30 mouse cellular contexts compared by ENCODE assay signal in the genomic region with DNA sequence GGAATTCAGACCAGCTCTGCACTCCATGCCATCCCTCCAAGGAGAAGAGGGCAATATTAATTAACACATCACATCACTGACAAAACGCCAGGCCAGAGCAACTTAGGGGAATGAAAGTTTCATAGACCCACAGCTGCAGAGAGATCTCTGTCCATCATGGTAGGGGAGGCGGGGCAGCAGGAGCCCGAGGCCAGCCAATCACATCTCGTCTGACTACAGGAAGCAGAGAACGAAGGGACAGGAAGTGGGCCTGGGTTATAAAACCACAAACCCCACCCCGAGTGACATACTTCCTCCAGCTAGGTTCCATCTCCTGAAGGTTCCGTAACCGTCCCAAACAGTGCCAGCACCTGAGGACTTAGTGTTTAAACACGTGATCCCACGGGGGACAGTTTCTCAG. TPM values are rescaled to one million over a fixed set of nuclear protein-coding genes. Genes with fewer than 3 reads are reported as not detected.
A peak's percentile ranks its signal among the peaks of the same experiment; 100 is the strongest.
DNase-seq lines count a peak whose midpoint lies in the region; ATAC-seq lines count a peak whose summit lies in the region.
"Had no signal": no experiment of that assay in that cellular context is flagged by ENCODE, and none has a peak within 500 bp of the region (broad histone marks: within the 10 kb centered on the region; RNA-seq: fewer than 3 reads in every experiment).

No protein-coding gene starts in this region.

- peaks cover 2% of the 10 kb centered on the region; the same call in 1 of the 2 replicates for H3K9me3 ChIP-seq in midbrain, embryonic 11.5 days (ENCODE audit: control insufficient read depth, low read length)
- no peaks in the 10 kb centered on the region for H3K9me3 ChIP-seq in midbrain, embryonic 14.5 days (ENCODE audit: control insufficient read depth, low read length)
- H3K9me3 ChIP-seq: embryonic facial prominence, embryonic 15.5 days; forebrain, embryonic 15.5 days; hindbrain, embryonic 15.5 days; intestine, embryonic 15.5 days; limb, embryonic 10.5 days; midbrain, embryonic 12.5 days had no signal

- H3K27ac ChIP-seq in midbrain, embryonic 11.5 days (ENCODE audit: low read depth, low read length), result no peak overlapping the region
- H3K27ac ChIP-seq in midbrain, embryonic 14.5 days (replicated peaks; ENCODE audit: low read depth, low read length), result no peak overlapping the region
- H3K27ac ChIP-seq in brown adipose tissue, adult 24 weeks (replicated peaks; ENCODE audit: low read depth, low read length), result peak overlapping the region; percentile 36; the same call in 1 of the 2 replicates
- H3K27ac ChIP-seq: embryonic facial prominence, embryonic 15.5 days; forebrain, embryonic 15.5 days; hindbrain, embryonic 15.5 days; limb, embryonic 10.5 days; macrophage; midbrain, embryonic 12.5 days had no signal

- ATAC-seq in midbrain, embryonic 11.5 days (ENCODE audit: low FRiP score), result no peak
- no peak for ATAC-seq in midbrain, embryonic 14.5 days (ENCODE audit: low FRiP score, low TSS enrichment)
- ATAC-seq in monocyte, adult 5-6 weeks (replicated peaks; ENCODE audit: insufficient number of reproducible peaks, low FRiP score, low TSS enrichment, poor library complexity, severe bottlenecking), result 0 out of 2 replicates have a peak, but pooled peaks have one; percentile 53
- ATAC-seq: activated CD4-positive, CD25-positive, alpha-beta regulatory T cell, adult 4 months; forebrain, embryonic 15.5 days; intestine, embryonic 15.5 days had no signal

- DNase-seq in heart, adult 11 months, result peak; percentile 85
- no peak for DNase-seq in heart, adult 9 months (ENCODE audit: low spot score in 2 of 2)
- DNase-seq in midbrain, embryonic 11.5 days (ENCODE audit: low spot score, missing footprints), result peak; percentile 17
- DNase-seq in midbrain, embryonic 14.5 days, result no peak
- DNase-seq in urinary bladder, postnatal 36 days (ENCODE audit: low spot score in 2 of 2), result no peak
- DNase-seq in right cerebral cortex, adult 18-20 months, result no peak
- DNase-seq: adrenal gland, postnatal 14 days; cerebellum, adult 8-10 months; gastrocnemius, postnatal 25 days; liver; lung, embryonic 14.5 days; right cerebral cortex, postnatal 14 days; thymus, adult 18-20 months had no signal

- no peaks in the 10 kb centered on the region for H3K36me3 ChIP-seq in midbrain, embryonic 11.5 days (ENCODE audit: control insufficient read depth, insufficient read depth, low read length)
- H3K36me3 ChIP-seq in midbrain, embryonic 14.5 days (ENCODE audit: control insufficient read depth, insufficient read depth, low read length), result no peaks in the 10 kb centered on the region
- H3K36me3 ChIP-seq: embryonic facial prominence, embryonic 15.5 days; forebrain, embryonic 15.5 days; hindbrain, embryonic 15.5 days; intestine, embryonic 15.5 days; limb, embryonic 10.5 days; midbrain, embryonic 12.5 days had no signal

- H3K27me3 ChIP-seq in midbrain, embryonic 11.5 days (ENCODE audit: control insufficient read depth, insufficient read depth, low read length), result no peaks in the 10 kb centered on the region
- H3K27me3 ChIP-seq in midbrain, embryonic 14.5 days (ENCODE audit: control insufficient read depth, insufficient read depth, low read length), result no peaks in the 10 kb centered on the region
- H3K27me3 ChIP-seq: embryonic facial prominence, embryonic 15.5 days; forebrain, embryonic 15.5 days; hindbrain, embryonic 15.5 days; intestine, embryonic 15.5 days; midbrain, embryonic 12.5 days had no signal

- 81% methylated on average over 10 of the region's 10 CpGs for WGBS in midbrain, embryonic 11.5 days
- WGBS in midbrain, embryonic 14.5 days, result 88% methylated on average over 10 of the region's 10 CpGs

- H3K9ac ChIP-seq in midbrain, embryonic 11.5 days (ENCODE audit: low read length), result no peak overlapping the region
- no peak overlapping the region for H3K9ac ChIP-seq in midbrain, embryonic 14.5 days (replicated peaks; ENCODE audit: low read length)
- H3K9ac ChIP-seq: embryonic facial prominence, embryonic 15.5 days; forebrain, embryonic 15.5 days; hindbrain, embryonic 15.5 days; intestine, embryonic 15.5 days; lung, embryonic 14.5 days; midbrain, embryonic 12.5 days had no signal

- no peak overlapping the region for H3K4me2 ChIP-seq in midbrain, embryonic 11.5 days
- H3K4me2 ChIP-seq in midbrain, embryonic 14.5 days (ENCODE audit: low read length), result no peak overlapping the region
- H3K4me2 ChIP-seq: embryonic facial prominence, embryonic 15.5 days; forebrain, embryonic 15.5 days; hindbrain, embryonic 15.5 days; intestine, embryonic 15.5 days; lung, embryonic 14.5 days; midbrain, embryonic 12.5 days had no signal

- no peak overlapping the region for H3K4me3 ChIP-seq in midbrain, embryonic 11.5 days (ENCODE audit: low read depth, low read length)
- no peak overlapping the region for H3K4me3 ChIP-seq in midbrain, embryonic 14.5 days (replicated peaks; ENCODE audit: low read depth, low read length)
- H3K4me3 ChIP-seq in brown adipose tissue, adult 24 weeks (ENCODE audit: insufficient read depth, low read depth, low read length), result no peak overlapping the region
- H3K4me3 ChIP-seq: embryonic facial prominence, embryonic 15.5 days; forebrain, embryonic 15.5 days; hindbrain, embryonic 15.5 days; intestine, embryonic 15.5 days; layer of hippocampus, adult 2 months; limb, embryonic 10.5 days; midbrain, embryonic 12.5 days had no signal

- no peaks in the 10 kb centered on the region for H3K4me1 ChIP-seq in midbrain, embryonic 11.5 days (ENCODE audit: control insufficient read depth, insufficient read depth, low read length)
- H3K4me1 ChIP-seq in midbrain, embryonic 14.5 days (ENCODE audit: control insufficient read depth, insufficient read depth, low read length), result no peaks in the 10 kb centered on the region
- peaks cover 12% of the 10 kb centered on the region for H3K4me1 ChIP-seq in brown adipose tissue, adult 24 weeks (ENCODE audit: control insufficient read depth, insufficient read depth, insufficient read length, low read length)
- H3K4me1 ChIP-seq: forebrain, embryonic 15.5 days; hindbrain, embryonic 15.5 days; midbrain, embryonic 12.5 days had no signal

RNA-seq across cellular contexts. Expression of a gene that starts 20.9 kb away (rescaled TPM):
- polyA plus RNA-seq in midbrain, embryonic 11.5 days (2014; fragmentation: Nextera tagmentation; extraction: Ambion mirVana), result 4.5 and 4.8 TPM in 2 replicates
- polyA plus RNA-seq in midbrain, embryonic 14.5 days (2014; fragmentation: Nextera tagmentation; extraction: Ambion mirVana), result 1.5 and 2.8 TPM in 2 replicates
- 9.8 and 11.1 TPM in 2 replicates for polyA plus RNA-seq in brown adipose tissue, adult 24 weeks (2012; ENCODE audit: insufficient read depth, insufficient read length, missing spikeins)
- 36.1 to 76.1 TPM (median 37.9 TPM) in 3 replicates for total RNA-seq in monocyte, adult 5-6 weeks (2017)

RNA-seq across cellular contexts. Expression of a gene that starts 23.1 kb away (rescaled TPM):
- polyA plus RNA-seq in midbrain, embryonic 11.5 days (2014; fragmentation: Nextera tagmentation; extraction: Ambion mirVana), result not detected in 2 replicates
- polyA plus RNA-seq in midbrain, embryonic 14.5 days (2014; fragmentation: Nextera tagmentation; extraction: Ambion mirVana), result 0.26 and 0.28 TPM in 2 replicates
- 4.1 and 9.6 TPM in 2 replicates for polyA plus RNA-seq in brown adipose tissue, adult 24 weeks (2012; ENCODE audit: insufficient read depth, insufficient read length, missing spikeins)
- not detected in 3 replicates for total RNA-seq in monocyte, adult 5-6 weeks (2017)
- total RNA-seq: hematopoietic stem cell, adult 5-6 weeks had no signal
- polyA plus RNA-seq: activated CD4-positive, CD25-positive, alpha-beta regulatory T cell, adult 4 months; neural tube, embryonic 11.5 days had no signal

RNA-seq across cellular contexts. Expression of a gene that starts 49.2 kb away (rescaled TPM):
- polyA plus RNA-seq in midbrain, embryonic 11.5 days (2014; fragmentation: Nextera tagmentation; extraction: Ambion mirVana), result 176 and 192 TPM in 2 replicates
- 214 and 238 TPM in 2 replicates for polyA plus RNA-seq in midbrain, embryonic 14.5 days (2014; fragmentation: Nextera tagmentation; extraction: Ambion mirVana)
- 69.0 and 73.6 TPM in 2 replicates for polyA plus RNA-seq in brown adipose tissue, adult 24 weeks (2012; ENCODE audit: insufficient read depth, insufficient read length, missing spikeins)
- total RNA-seq in monocyte, adult 5-6 weeks (2017), result 11.6 to 30.8 TPM (median 18.7 TPM) in 3 replicates

RNA-seq across cellular contexts. Expression of a gene that starts 54.0 kb away (rescaled TPM):
- not detected in 2 replicates for polyA plus RNA-seq in midbrain, embryonic 11.5 days (2014; fragmentation: Nextera tagmentation; extraction: Ambion mirVana)
- polyA plus RNA-seq in midbrain, embryonic 14.5 days (2014; fragmentation: Nextera tagmentation; extraction: Ambion mirVana), result not detected in 2 replicates
- polyA plus RNA-seq in brown adipose tissue, adult 24 weeks (2012; ENCODE audit: insufficient read depth, insufficient read length, missing spikeins), result not detected in 2 replicates
- not detected in 3 replicates for total RNA-seq in monocyte, adult 5-6 weeks (2017)
- total RNA-seq: adrenal gland, postnatal 14 days; gastrocnemius, postnatal 25 days; heart, adult 8-10 months; layer of hippocampus, adult 2 months; layer of hippocampus, postnatal 25 days had no signal
- polyA plus RNA-seq: embryonic facial prominence, embryonic 15.5 days; forebrain, embryonic 15.5 days; hindbrain, embryonic 15.5 days; kidney, embryonic 14.5 days; limb, embryonic 10.5 days; lung, embryonic 14.5 days; macrophage; midbrain, embryonic 12.5 days; neural tube, embryonic 11.5 days; spleen, adult 2 months had no signal

Comparison
In these comparisons a context has a peak if more than half of its experiments do, and no peak if none do; other contexts are left out.
1. DNase-seq: peak in heart, adult 11 months (single experiment) and midbrain, embryonic 11.5 days (single experiment); none in heart, adult 9 months (0 of 2), midbrain, embryonic 14.5 days (single experiment), urinary bladder, postnatal 36 days (0 of 2) and right cerebral cortex, adult 18-20 months (single experiment).